Mouse (Mus musculus) embryonic fibroblast, embryonic 13.5 days (primary cell): ENCODE results near the gene Tmbim7.

Source experiments
- CTCF ChIP-seq: IDR thresholded peaks from 2 replicates; pipeline ENCODE4 v1.5.1; 2011; ENCODE audit warnings: mild to moderate bottlenecking, control low read depth, low read length, moderate library complexity, borderline replicate concordance; ENCODE audit not compliant: insufficient read depth
- POLR2A ChIP-seq: IDR thresholded peaks from 2 replicates; pipeline ENCODE4 v1.6.1; 2011; ENCODE audit warnings: low read depth, mild to moderate bottlenecking, control low read depth, low read length, moderate library complexity

DNA sequence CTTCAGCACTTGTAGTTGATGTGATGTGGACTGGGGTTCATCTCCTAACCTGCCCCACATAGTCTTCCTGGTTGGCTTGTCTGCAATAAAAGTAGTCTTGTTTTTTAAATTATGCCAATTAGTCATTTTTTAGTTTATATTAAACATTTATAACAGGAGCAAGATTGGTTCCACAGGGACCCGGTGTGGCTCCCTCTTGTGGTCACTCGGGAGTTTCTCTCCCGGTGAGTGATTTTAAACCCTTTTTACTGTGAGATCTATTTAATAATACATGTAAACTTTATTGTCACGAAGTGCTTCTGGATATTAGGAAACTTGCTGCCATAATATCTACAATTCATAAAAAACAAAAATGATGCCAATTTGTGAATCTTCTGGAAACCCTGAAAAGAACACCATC lies 17.0 kb upstream of the Tmbim7 start:
- TF ChIP-seq CTCF = no peak
- TF ChIP-seq POLR2A = no peak
